Mouse (Mus musculus) bone marrow macrophage, adult 2 months (primary cell): ENCODE results near the gene Plpp3.

Experiments
- CTCF ChIP-seq: IDR thresholded peaks from 2 replicates; pipeline ENCODE4 v1.5.1; 2012; ENCODE audit warnings: low read depth, mild to moderate bottlenecking, low read length, moderate library complexity
- POLR2A ChIP-seq: IDR thresholded peaks from 2 replicates; pipeline ENCODE4 v1.6.1; 2012; ENCODE audit warnings: mild to moderate bottlenecking, low read depth, low read length, borderline replicate concordance

GRCm38 (mm10) chr4:105265678-105266077 lies 108.5 kb downstream of the Plpp3 start:
- TF ChIP-seq CTCF (no peak), POLR2A (no peak)
